Mouse (Mus musculus) stomach, postnatal 0 days (tissue): ENCODE data around the gene Hist1h3g. TPM values are rescaled to one million over a fixed set of nuclear protein-coding genes. Genes with fewer than 3 reads are reported as not detected.
"Not testable (repeated sequence)": the region's sequence is repeated elsewhere in the genome, so short reads cannot be mapped to it uniquely, and the experiment has no call there.

Experiments used
- ATAC-seq: fragments of 200-750 bp; cut with Nextera tagmentation; 2 replicates; pipeline ENCODE4 v1.8.0; 2017; ENCODE audit not compliant: low FRiP score, low TSS enrichment
- DNase-seq: peaks from one replicate; pipeline ENCODE4 v3.0.0-alpha.2; 2016; ENCODE audit warnings: low spot score
- H3K27ac ChIP-seq: fragments of 300-500 bp; sonication (generic); replicated peaks from 2 replicates; pipeline ENCODE4 v1.5.1; 2014; ENCODE audit warnings: mild to moderate bottlenecking, control low read depth
- H3K27me3 ChIP-seq: fragments of 300-500 bp; sonication (generic); 2 replicates; pipeline ENCODE4 v1.6.1; 2014; ENCODE audit warnings: low read length; ENCODE audit not compliant: control insufficient read depth, insufficient read depth
- H3K36me3 ChIP-seq: fragments of 300-500 bp; sonication (generic); 2 replicates; pipeline ENCODE4 v1.6.1; 2014; ENCODE audit warnings: low read length, mixed read lengths; ENCODE audit not compliant: control insufficient read depth, insufficient read depth
- H3K4me1 ChIP-seq: fragments of 300-500 bp; sonication (generic); replicated peaks from 2 replicates; pipeline ENCODE4 v1.6.1; 2014; ENCODE audit warnings: antibody characterized with exemption; ENCODE audit not compliant: control insufficient read depth, insufficient read depth
- H3K4me2 ChIP-seq: fragments of 300-500 bp; sonication (generic); replicated peaks from 2 replicates; pipeline ENCODE4 v1.6.1; 2014; ENCODE audit warnings: low read depth, mild to moderate bottlenecking, control low read depth, moderate library complexity
- H3K4me3 ChIP-seq: fragments of 300-500 bp; sonication (generic); 2 replicates; pipeline ENCODE4 v1.5.1; 2014; ENCODE audit warnings: low read depth, low read length, control low read depth
- H3K9ac ChIP-seq: fragments of 300-500 bp; sonication (generic); 2 replicates; pipeline ENCODE4 v1.6.1; 2014; ENCODE audit warnings: mild to moderate bottlenecking, low read length, control low read depth, mixed read lengths
- H3K9me3 ChIP-seq: fragments of 300-500 bp; sonication (generic); 2 replicates; pipeline ENCODE4 v1.6.1; 2016; ENCODE audit warnings: low read length; ENCODE audit not compliant: control insufficient read depth
- CTCF ChIP-seq: IDR thresholded peaks from 2 replicates; pipeline ENCODE4 v1.5.1; 2016; ENCODE audit warnings: antibody characterized with exemption, low read depth, mild to moderate bottlenecking, moderate library complexity
- EP300 ChIP-seq: optimal IDR thresholded peaks from 2 replicates; pipeline ENCODE3; 2016; ENCODE audit warnings: antibody characterized with exemption
- WGBS: fragments of 180-500 bp; shearing (Covaris S2); extraction: QIAGEN DNeasy Blood & Tissue Kit; methylation state at CpG from one replicate; pipeline ENCODE4 v1.1.7; 2014; 5-methylcytosine and 5-hydroxymethylcytosine counted together
- polyA plus RNA-seq: library from polyadenylated mRNA; unstranded; fragments of >200 nt; fragmentation: Nextera tagmentation; extraction: Ambion mirVana; gene quantifications from 2 replicates; pipeline ENCODE4 v1.2.1, GENCODE M21; 2015

Hist1h3g gene
- polyA plus RNA-seq, 1 experiment from 2014 or later, result 3.4 TPM

GRCm38 (mm10) chr13:23541497-23541896, 6.3 kb downstream of the Hist1h3g start:
- WGBS, result 83% methylated on average over 3 of the region's 3 CpGs
- H3K27ac ChIP-seq, result no peak overlapping the region

GRCm38 (mm10) chr13:23542225-23542980, 7.2 kb downstream of the Hist1h3g start:
- Histone ChIP-seq H3K4me3 (peak overlapping the region; percentile 44), H3K27ac (peak overlapping the region; percentile 86), H3K4me2 (peak overlapping the region; percentile 61), H3K9ac (peak overlapping the region; percentile 47)
- not testable (repeated sequence) for ATAC-seq, H3K9me3 ChIP-seq, DNase-seq, H3K27me3 ChIP-seq, H3K4me1 ChIP-seq, H3K36me3 ChIP-seq
- WGBS, result 6% methylated on average over 3 of the region's 3 CpGs

More at GRCm38 (mm10) chr13:23541497-23541896, 6.3 kb downstream of the Hist1h3g start:
- ATAC-seq (no peak), DNase-seq (no peak)
- Histone ChIP-seq H3K4me1 (no peaks in the 10 kb centered on the region), H3K4me2 (no peak overlapping the region), H3K36me3 (no peaks in the 10 kb centered on the region), H3K9me3 (no peaks in the 10 kb centered on the region), H3K4me3 (no peak overlapping the region), H3K27me3 (no peaks in the 10 kb centered on the region), H3K9ac (no peak overlapping the region)
- TF ChIP-seq CTCF (no peak), EP300 (no peak)

- Histone ChIP-seq H3K4me2 (peak within 1 kb of the TSS; percentile 61), H3K9ac (peak within 1 kb of the TSS; percentile 47), H3K4me3 (peak within 1 kb of the TSS; percentile 46), H3K27ac (peak within 1 kb of the TSS; percentile 89)
- not testable (repeated sequence) for H3K27me3 ChIP-seq, H3K9me3 ChIP-seq, H3K36me3 ChIP-seq, H3K4me1 ChIP-seq
- DNase-seq (peak; percentile 68), ATAC-seq (peak; percentile 94)
- under 1% methylated on average over 23 of the region's 42 CpGs for WGBS
These were observed 7.9 kb downstream of the Hist1h3g start, which contains the start of gene Hist1h2bh for GRCm38 (mm10) chr13:23542999-23543607. TSS of gene Hist1h2bh (minus strand) at chr13:23543392.

- peak; percentile 95 for ATAC-seq
- peak; percentile 50 for DNase-seq
- Histone ChIP-seq H3K4me2 (peak within 1 kb of the TSS; percentile 61), H3K27me3 (no peaks in the 10 kb centered on the region), H3K4me1 (no peaks in the 10 kb centered on the region), H3K4me3 (peak within 1 kb of the TSS; percentile 46), H3K9ac (peak within 1 kb of the TSS; percentile 58), H3K9me3 (no peaks in the 10 kb centered on the region), H3K27ac (peak within 1 kb of the TSS; percentile 89), H3K36me3 (no peaks in the 10 kb centered on the region)
- TF ChIP-seq EP300, result peak; percentile 36
- no peak; the same call in 1 of the 2 replicates for TF ChIP-seq CTCF
- WGBS, result under 1% methylated on average over 24 of the region's 45 CpGs
These were observed 9.0 kb downstream of the Hist1h3g start, which contains the start of gene Hist1h3f for GRCm38 (mm10) chr13:23543965-23544786. TSS of gene Hist1h3f (plus strand) at chr13:23544052.

- peak overlapping the region; percentile 46 for H3K4me3 ChIP-seq
- H3K27ac ChIP-seq, H3K9me3 ChIP-seq, DNase-seq, H3K9ac ChIP-seq, H3K4me1 ChIP-seq, ATAC-seq, H3K36me3 ChIP-seq, H3K27me3 ChIP-seq: not testable (repeated sequence)
- peak overlapping the region; percentile 35; the same call in 1 of the 2 replicates for H3K4me2 ChIP-seq
- WGBS, result 0% methylated on average over 11 of the region's 14 CpGs
These were observed 9.5 kb downstream of the Hist1h3g start for GRCm38 (mm10) chr13:23544787-23545120.
